Mouse (Mus musculus) naive thymus-derived CD4-positive, alpha-beta T cell, adult 2 months (primary cell): ENCODE results near the gene Prkcq.
A peak's percentile ranks its signal among the peaks of the same experiment; 100 is the strongest.
"Not testable (repeated sequence)": the region's sequence is repeated elsewhere in the genome, so short reads cannot be mapped to it uniquely, and the experiment has no call there.

ENCODE experiments used
- DNase-seq: peaks from one replicate; pipeline ENCODE4 v3.0.0-alpha.2; 2011; ENCODE audit warnings: low read depth

Prkcq gene

GRCm38 (mm10) chr2:11291570-11292405 is 119.9 kb downstream of the Prkcq start:
- no peak for DNase-seq

DNA sequence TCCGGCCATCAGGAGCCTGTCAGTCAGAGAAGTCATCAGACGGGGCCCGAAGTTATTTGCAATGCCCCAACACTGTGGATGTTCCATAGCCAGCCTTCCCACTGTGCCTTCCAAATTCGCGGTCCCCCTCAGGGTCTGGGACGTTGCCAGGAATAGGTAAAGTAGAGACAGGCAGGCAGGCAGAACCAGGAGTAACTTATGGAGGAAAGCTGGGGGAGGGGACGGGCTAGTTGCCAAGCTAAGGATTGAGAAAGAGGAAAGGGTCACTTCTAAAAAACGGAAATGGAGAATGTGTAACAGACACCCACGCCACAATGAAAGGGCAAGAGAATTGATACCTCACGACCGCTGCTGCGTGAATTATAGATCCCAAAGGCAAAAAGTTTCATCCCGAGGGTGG is 121.2 kb downstream of the Prkcq start:
- no peak for DNase-seq

DNA sequence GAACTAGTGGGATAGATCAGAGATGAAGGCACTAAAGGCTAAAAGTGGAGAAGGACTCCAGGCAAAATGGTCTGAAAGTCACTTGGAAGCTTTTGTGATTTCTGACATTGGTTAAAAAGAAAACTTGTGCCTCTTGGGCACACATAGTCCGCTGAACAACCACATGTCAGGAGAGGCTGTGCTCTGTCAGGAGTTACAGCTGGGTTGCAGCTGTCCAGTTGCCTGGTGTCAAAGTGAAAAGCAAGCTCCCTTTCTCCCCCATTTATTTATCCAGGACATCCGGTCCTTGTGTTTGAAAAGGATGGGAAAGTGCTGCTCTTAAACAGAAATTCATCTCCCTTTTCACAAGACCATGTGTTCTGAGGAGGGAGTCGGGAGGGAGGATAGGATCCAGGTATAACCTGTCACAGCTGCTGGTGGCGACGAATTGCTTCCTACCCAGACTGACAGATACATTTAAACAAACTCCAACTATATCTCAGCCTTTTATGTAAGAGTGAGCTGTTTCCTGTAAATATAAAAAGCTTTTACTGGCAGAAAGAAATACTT is 122.8 kb downstream of the Prkcq start:
- no peak for DNase-seq

DNA sequence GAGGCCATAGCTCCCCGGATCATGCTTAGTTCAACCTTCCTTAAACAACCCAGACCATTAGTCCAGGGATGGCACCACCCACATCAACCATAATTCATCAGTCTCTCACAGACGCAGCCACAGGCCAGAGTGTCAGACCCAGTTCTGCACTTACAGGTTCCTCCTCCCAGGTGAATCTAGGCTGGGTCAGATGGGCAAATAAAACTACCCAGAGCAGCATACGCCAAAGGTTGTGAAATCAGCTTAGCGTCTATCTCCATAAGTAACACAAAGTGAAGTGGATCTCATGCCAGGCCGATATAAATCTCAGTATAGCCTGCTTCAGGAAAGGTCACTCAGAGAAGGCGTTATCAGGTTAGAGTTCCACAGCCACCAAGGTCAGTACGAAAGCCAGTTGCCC is 126.9 kb downstream of the Prkcq start:
- DNase-seq, result no peak

GRCm38 (mm10) chr2:11299366-11299765 is 127.5 kb downstream of the Prkcq start:
- peak; percentile 8 for DNase-seq

GRCm38 (mm10) chr2:11300362-11300761 is 128.5 kb downstream of the Prkcq start:
- DNase-seq, result peak; percentile 12

GRCm38 (mm10) chr2:11320241-11320640 is 148.3 kb downstream of the Prkcq start:
- peak; percentile 85 for DNase-seq

DNA sequence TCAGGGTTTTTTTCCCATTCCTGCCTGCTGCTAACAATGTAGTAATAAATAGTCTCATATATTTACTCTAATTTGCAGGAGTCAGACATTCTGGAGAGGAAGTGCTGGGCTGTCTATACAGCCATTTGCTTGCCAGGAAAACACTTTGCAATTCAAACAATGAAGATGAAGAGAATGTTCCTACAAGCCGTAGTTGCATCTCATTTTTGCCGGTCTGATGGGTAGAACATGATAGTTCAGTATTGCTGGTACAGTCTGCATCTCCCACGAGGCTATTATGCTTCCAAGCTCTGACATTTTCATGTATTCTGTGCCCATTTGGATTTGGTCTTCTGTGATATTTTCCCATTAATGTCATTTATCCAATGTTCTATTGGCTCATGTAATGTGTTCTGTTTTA is 150.5 kb downstream of the Prkcq start:
- DNase-seq, result no peak

GRCm38 (mm10) chr2:11327280-11327679 is 155.4 kb downstream of the Prkcq start:
- DNase-seq, result no peak

- no peak for DNase-seq
These were observed 157.7 kb downstream of the Prkcq start for GRCm38 (mm10) chr2:11329407-11330224.

DNA sequence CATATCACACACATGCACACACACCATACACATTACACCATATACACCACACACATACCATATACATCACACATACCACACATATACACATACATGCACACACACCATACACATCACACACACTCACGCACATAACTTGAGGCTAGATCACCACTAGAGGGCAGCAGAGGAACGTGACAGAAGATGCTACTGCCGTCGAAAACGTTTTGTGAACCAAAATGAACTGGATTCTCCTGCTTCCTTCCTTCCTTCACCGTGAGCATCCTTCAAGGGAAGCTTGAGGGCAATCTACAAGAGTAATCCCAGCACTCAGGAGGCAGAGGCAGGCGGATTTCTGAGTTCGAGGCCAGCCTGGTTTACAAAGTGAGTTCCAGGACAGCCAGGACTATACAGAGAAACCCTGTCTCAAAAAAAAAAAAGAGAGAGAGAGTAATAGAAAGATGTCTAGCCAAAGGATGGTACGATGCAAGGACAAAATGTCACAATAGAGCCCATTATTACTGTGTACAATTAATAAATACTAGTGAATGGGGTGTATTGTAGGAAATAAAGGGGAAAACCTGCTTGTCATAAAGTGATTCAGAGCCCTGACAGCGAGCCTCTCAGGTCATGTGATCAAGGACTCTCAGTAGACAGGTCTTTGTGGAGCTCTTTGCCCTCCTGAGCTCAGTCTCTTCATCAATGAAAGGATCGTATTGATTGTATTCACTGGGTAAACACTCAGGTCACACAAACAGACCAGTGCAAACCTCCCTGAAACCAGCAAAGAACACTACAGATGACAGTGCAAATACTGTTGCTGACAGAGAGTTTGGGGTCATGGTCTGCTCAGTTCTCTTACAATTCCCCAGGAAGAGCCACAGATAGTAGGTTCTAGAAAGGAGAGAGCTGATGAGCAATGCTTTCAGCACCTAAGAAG is 159.9 kb downstream of the Prkcq start:
- DNase-seq, result peak; percentile 94

- peak; percentile 76 for DNase-seq
These were observed 160.6 kb downstream of the Prkcq start for GRCm38 (mm10) chr2:11332469-11332868.

GRCm38 (mm10) chr2:11333301-11334017 is 161.6 kb downstream of the Prkcq start:
- peak; percentile 57 for DNase-seq

DNA sequence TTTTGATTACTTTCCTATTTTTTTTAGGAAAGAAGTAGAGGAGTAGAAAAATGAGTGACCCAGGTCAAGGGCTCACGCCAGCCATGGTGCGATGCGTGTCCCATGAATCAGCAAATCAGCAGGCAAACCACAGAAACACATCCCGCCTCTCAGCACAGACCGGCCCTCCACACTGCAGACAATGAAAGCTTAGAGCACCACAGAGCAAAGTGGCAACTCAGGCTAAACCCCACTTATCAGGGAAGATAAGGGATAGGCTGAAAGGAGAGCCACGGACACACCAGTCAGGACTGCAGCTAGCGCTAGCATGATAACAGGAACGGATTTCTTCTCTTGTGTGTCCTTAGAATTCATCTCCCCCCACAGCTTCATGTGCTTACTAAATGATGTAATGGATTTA is 164.4 kb downstream of the Prkcq start:
- no peak for DNase-seq

DNA sequence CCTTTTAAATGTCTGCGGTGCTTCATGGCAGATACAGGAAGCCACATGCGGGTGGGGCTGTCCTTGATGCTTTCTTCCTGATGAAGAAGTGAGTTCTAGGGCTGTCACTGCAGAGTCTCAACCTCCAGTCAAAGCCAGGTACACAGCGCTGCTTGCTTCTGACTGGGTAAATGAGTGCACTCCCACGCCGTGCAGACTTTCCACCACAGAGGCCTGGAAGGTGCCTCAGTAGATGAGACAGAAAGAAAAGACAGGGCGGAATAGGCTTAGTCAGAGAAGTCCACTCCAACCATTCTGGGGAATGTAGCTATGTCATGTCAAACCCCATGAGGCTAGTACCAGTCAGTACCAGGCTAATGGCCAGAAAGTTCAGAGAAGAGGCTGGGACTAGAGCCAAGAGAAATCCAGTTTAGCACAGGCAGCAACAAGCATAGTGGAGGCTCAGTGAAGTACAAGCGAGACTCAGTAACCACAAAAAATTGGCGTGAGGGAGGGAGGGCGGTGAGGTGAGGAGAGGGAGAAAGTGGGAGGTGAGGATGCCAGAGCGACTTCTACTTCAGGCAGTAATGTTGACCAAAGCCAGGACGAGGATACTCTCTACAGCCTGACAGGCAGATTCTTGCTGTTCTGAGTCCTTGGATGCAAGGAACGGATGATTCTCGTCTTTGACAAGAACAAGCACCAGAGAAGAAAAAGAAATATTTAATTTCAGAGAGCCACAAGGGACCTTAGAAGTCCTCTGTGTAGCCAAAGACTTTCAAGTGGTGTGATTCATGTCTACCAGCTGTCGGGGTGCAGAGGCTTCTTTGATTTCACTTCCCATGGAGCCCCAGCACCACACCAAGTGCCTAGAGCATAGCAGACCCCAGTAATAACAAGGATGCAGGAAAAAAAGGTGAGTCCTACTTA is 167.3 kb downstream of the Prkcq start:
- DNase-seq, result peak; percentile 83

DNA sequence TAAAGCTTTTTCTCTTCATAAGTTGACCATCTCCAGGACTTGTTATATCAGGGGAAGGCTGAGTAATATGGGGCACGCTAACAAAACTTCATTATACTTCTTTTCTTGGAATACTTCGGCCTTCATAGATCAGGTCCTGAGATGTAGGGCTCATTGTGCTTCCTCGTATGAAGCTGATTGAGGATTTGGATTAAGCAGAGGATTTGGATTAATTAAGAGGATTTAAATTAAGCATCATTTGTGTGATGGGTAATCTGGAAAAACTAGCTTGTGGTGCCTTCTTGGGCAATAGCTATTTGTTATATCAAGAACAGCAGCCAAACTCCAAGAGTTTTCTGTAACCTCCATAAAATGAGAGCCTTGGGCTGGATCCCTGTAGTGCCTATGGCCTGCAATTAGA is 172.8 kb downstream of the Prkcq start:
- no peak for DNase-seq

DNA sequence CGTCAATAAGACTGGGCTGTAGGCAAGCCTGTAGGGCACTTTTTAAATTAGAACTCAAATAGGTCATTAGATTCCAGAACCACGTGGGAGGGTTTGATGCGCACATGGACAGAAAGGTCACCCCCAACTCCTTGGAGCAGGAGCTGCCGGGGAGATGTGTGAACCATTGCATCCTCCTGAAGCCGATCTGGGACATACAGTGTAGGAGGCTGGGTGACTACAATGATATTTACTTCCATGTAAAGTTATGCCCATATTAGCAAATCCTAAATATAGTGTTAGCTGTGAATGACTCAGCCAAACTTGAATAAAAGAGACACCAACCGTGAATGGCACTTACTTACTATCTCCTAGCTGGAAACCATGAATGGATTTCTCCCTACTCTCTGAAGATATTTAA is 174.5 kb downstream of the Prkcq start:
- DNase-seq, result not testable (repeated sequence)

GRCm38 (mm10) chr2:11347791-11348190 is 175.9 kb downstream of the Prkcq start:
- no peak for DNase-seq
